19 mouse cellular contexts compared by ENCODE assay signal in genomic region chr5:33230285-33230684, GRCm38 (mm10). TPM values are rescaled to one million over a fixed set of nuclear protein-coding genes. Genes with fewer than 3 reads are reported as not detected.
DNase-seq lines count a peak whose midpoint lies in the region; ATAC-seq and TF ChIP-seq lines count a peak whose summit lies in the region.
"Had no signal": no experiment of that assay in that cellular context is flagged by ENCODE, and none has a peak within 500 bp of the region (broad histone marks: within the 10 kb centered on the region; RNA-seq: fewer than 3 reads in every experiment).

No protein-coding gene starts in this region.

- no peak for TF ChIP-seq POLR2A in brain, embryonic 14.5 days (IDR thresholded peaks at IDR 0.05; ENCODE audit: borderline replicate concordance, extremely low read depth, insufficient read depth, insufficient read length, poor library complexity, severe bottlenecking)

- ATAC-seq in cerebellum, adult (ENCODE audit: insufficient number of reproducible peaks, low FRiP score, low TSS enrichment) = no peak
- no peak for ATAC-seq in heart, embryonic 13.5 days (ENCODE audit: extremely low read depth, insufficient number of reproducible peaks, low FRiP score, low TSS enrichment)
- no peak for ATAC-seq in lung, embryonic 14.5 days (ENCODE audit: insufficient read depth)
- ATAC-seq in lung, postnatal 0 days = no peak
- ATAC-seq: activated CD4-positive, CD25-positive, alpha-beta regulatory T cell, adult 4 months; forebrain, embryonic 15.5 days; midbrain, embryonic 13.5 days had no signal

- no peak for TF ChIP-seq EP300 in lung, postnatal 0 days (IDR thresholded peaks at IDR 0.05)

- H3K27ac ChIP-seq in heart, embryonic 13.5 days (replicated peaks) = peak overlapping the region; percentile 40
- no peak overlapping the region for H3K27ac ChIP-seq in lung, embryonic 14.5 days (ENCODE audit: low read depth)
- H3K27ac ChIP-seq in lung, postnatal 0 days (ENCODE audit: low read length) = no peak overlapping the region
- H3K27ac ChIP-seq: forebrain, embryonic 15.5 days; hindbrain, embryonic 15.5 days; macrophage; midbrain, embryonic 13.5 days had no signal

- no peak overlapping the region for H3K4me2 ChIP-seq in heart, embryonic 13.5 days
- no peak overlapping the region for H3K4me2 ChIP-seq in lung, embryonic 14.5 days
- no peak overlapping the region for H3K4me2 ChIP-seq in lung, postnatal 0 days (replicated peaks; ENCODE audit: low read depth, low read length)
- H3K4me2 ChIP-seq: forebrain, embryonic 15.5 days; hindbrain, embryonic 15.5 days; liver, embryonic 11.5 days; midbrain, embryonic 13.5 days had no signal

- TF ChIP-seq CTCF in lung, embryonic 14.5 days (IDR thresholded peaks at IDR 0.05; ENCODE audit: low read depth) = no peak
- TF ChIP-seq CTCF in lung, postnatal 0 days (IDR thresholded peaks at IDR 0.05) = no peak
- TF ChIP-seq CTCF in brain, embryonic 14.5 days (IDR thresholded peaks at IDR 0.05; ENCODE audit: borderline replicate concordance, extremely low read depth, insufficient read depth, insufficient read length) = no peak

- peak; percentile 23 for DNase-seq in cerebellum, adult 9-11 months
- DNase-seq in heart, adult 8-10 months (ENCODE audit: low spot score) = no peak
- peak; percentile 27 for DNase-seq in lung, embryonic 14.5 days
- DNase-seq in lung, postnatal 0 days (ENCODE audit: low spot score) = no peak
- peak; percentile 57 for DNase-seq in brain, embryonic 14.5 days (ENCODE audit: low read depth)
- DNase-seq in kidney, adult 8-10 months = no peak
- DNase-seq: cerebellum, adult 11 months; gastrocnemius, postnatal 36 days; kidney, adult 18-20 months; kidney, postnatal 36 days; thymus, adult 18-20 months had no signal

- H3K36me3 ChIP-seq in heart, embryonic 13.5 days = no peaks in the 10 kb centered on the region
- no peaks in the 10 kb centered on the region for H3K36me3 ChIP-seq in lung, embryonic 14.5 days (ENCODE audit: insufficient read depth)
- no peaks in the 10 kb centered on the region for H3K36me3 ChIP-seq in lung, postnatal 0 days (ENCODE audit: insufficient read depth, low read length)
- H3K36me3 ChIP-seq: forebrain, embryonic 15.5 days; hindbrain, embryonic 15.5 days; midbrain, embryonic 13.5 days had no signal

- H3K9me3 ChIP-seq in heart, embryonic 13.5 days = no peaks in the 10 kb centered on the region
- H3K9me3 ChIP-seq in lung, embryonic 14.5 days (ENCODE audit: low read depth, low read length) = no peaks in the 10 kb centered on the region
- H3K9me3 ChIP-seq in lung, postnatal 0 days (ENCODE audit: low read length) = no peaks in the 10 kb centered on the region
- H3K9me3 ChIP-seq: forebrain, embryonic 15.5 days; hindbrain, embryonic 15.5 days; midbrain, embryonic 13.5 days had no signal

- no peak overlapping the region for H3K4me3 ChIP-seq in heart, embryonic 13.5 days
- H3K4me3 ChIP-seq in lung, embryonic 14.5 days (ENCODE audit: low read depth, low read length) = no peak overlapping the region
- H3K4me3 ChIP-seq in lung, postnatal 0 days (ENCODE audit: low read depth, low read length) = no peak overlapping the region
- H3K4me3 ChIP-seq: forebrain, embryonic 15.5 days; hindbrain, embryonic 15.5 days; midbrain, embryonic 13.5 days had no signal

- WGBS in heart, embryonic 13.5 days = 40% methylated on average over 5 of the region's 5 CpGs
- WGBS in lung, embryonic 14.5 days = 48% methylated on average over 5 of the region's 5 CpGs
- WGBS in lung, postnatal 0 days = 39% methylated on average over 5 of the region's 5 CpGs

- H3K4me1 ChIP-seq in heart, embryonic 13.5 days = peaks cover 78% of the 10 kb centered on the region
- H3K4me1 ChIP-seq in lung, embryonic 14.5 days (ENCODE audit: insufficient read depth) = peaks cover 28% of the 10 kb centered on the region; the same call in 1 of the 2 replicates
- no peaks in the 10 kb centered on the region; the same call in 1 of the 2 replicates for H3K4me1 ChIP-seq in lung, postnatal 0 days (ENCODE audit: insufficient read depth, low read depth, low read length)
- H3K4me1 ChIP-seq: midbrain, embryonic 13.5 days had no signal

- H3K9ac ChIP-seq in heart, embryonic 13.5 days = peak overlapping the region; percentile 20; the same call in 1 of the 2 replicates
- no peak overlapping the region for H3K9ac ChIP-seq in lung, embryonic 14.5 days
- H3K9ac ChIP-seq in lung, postnatal 0 days (replicated peaks; ENCODE audit: low read depth) = no peak overlapping the region
- H3K9ac ChIP-seq: forebrain, embryonic 15.5 days; hindbrain, embryonic 15.5 days; midbrain, embryonic 13.5 days had no signal

- no peaks in the 10 kb centered on the region for H3K27me3 ChIP-seq in heart, embryonic 13.5 days (replicated peaks)
- no peaks in the 10 kb centered on the region for H3K27me3 ChIP-seq in lung, embryonic 14.5 days (ENCODE audit: insufficient read depth, low read length)
- H3K27me3 ChIP-seq in lung, postnatal 0 days (replicated peaks; ENCODE audit: insufficient read depth, low read length) = no peaks in the 10 kb centered on the region
- H3K27me3 ChIP-seq: forebrain, embryonic 15.5 days; hindbrain, embryonic 15.5 days; midbrain, embryonic 13.5 days had no signal

RNA-seq across cellular contexts. Expression of gene Spon2, which starts 12.0 kb away (rescaled TPM):
- polyA plus RNA-seq in heart, embryonic 13.5 days (2015; fragmentation: Nextera tagmentation; extraction: Ambion mirVana) = 89.8 and 95.2 TPM in 2 replicates
- total RNA-seq in heart, adult 8-10 months (2022) = 1 to 10 TPM; 1.0 to 3.4 (median 1.4) TPM
- polyA plus RNA-seq in lung, embryonic 14.5 days (2014; fragmentation: Nextera tagmentation; extraction: Ambion mirVana) = 10.5 and 12.1 TPM in 2 replicates
- 89.5 and 111 TPM in 2 replicates for polyA plus RNA-seq in lung, postnatal 0 days (2015; fragmentation: Nextera tagmentation; extraction: Ambion mirVana)
- polyA plus RNA-seq in brain, embryonic 14.5 days (2012; rRNA removed) = 2.8 and 3.8 TPM in 2 replicates
- polyA plus RNA-seq: activated CD4-positive, CD25-positive, alpha-beta regulatory T cell, adult 4 months; macrophage had no signal

RNA-seq across cellular contexts. Expression of gene Ctbp1, which starts 44.5 kb away (rescaled TPM):
- 206 and 234 TPM in 2 replicates for polyA plus RNA-seq in heart, embryonic 13.5 days (2015; fragmentation: Nextera tagmentation; extraction: Ambion mirVana)
- total RNA-seq in heart, adult 8-10 months (2022) = 100 to 1,000 TPM; 213 to 238 (median 226) TPM
- 395 and 414 TPM in 2 replicates for polyA plus RNA-seq in lung, embryonic 14.5 days (2014; fragmentation: Nextera tagmentation; extraction: Ambion mirVana)
- 193 and 194 TPM in 2 replicates for polyA plus RNA-seq in lung, postnatal 0 days (2015; fragmentation: Nextera tagmentation; extraction: Ambion mirVana)
- polyA plus RNA-seq in brain, embryonic 14.5 days (2012; rRNA removed) = 400 and 428 TPM in 2 replicates

Comparison
In these comparisons a context has a peak if more than half of its experiments do, and no peak if none do; other contexts are left out.
1. DNase-seq: peak in cerebellum, adult 9-11 months (single experiment), lung, embryonic 14.5 days (single experiment) and brain, embryonic 14.5 days (single experiment); none in heart, adult 8-10 months (single experiment), lung, postnatal 0 days (single experiment) and kidney, adult 8-10 months (0 of 2).